Mouse (Mus musculus) small intestine, adult 2 months (tissue): ENCODE data around the gene Erfe. TPM values are rescaled to one million over a fixed set of nuclear protein-coding genes. Genes with fewer than 3 reads are reported as not detected.

Source experiments
- H3K27ac ChIP-seq: fragments of 200-500 bp; 2 replicates; pipeline ENCODE4 v1.5.1; 2012; ENCODE audit warnings: low read depth, low read length, control low read depth, inconsistent platforms; ENCODE audit not compliant: insufficient read depth
- H3K27me3 ChIP-seq: fragments of 200-500 bp; 2 replicates; pipeline ENCODE4 v1.6.1; 2012; ENCODE audit warnings: mild to moderate bottlenecking, moderate library complexity, low read length, inconsistent platforms; ENCODE audit not compliant: control insufficient read depth, insufficient read depth
- H3K36me3 ChIP-seq: fragments of 200-500 bp; 2 replicates; pipeline ENCODE4 v1.6.1; 2012; ENCODE audit warnings: mild to moderate bottlenecking, low read length, control low read depth, inconsistent platforms; ENCODE audit not compliant: control insufficient read depth, insufficient read depth
- H3K4me1 ChIP-seq: fragments of 200-500 bp; 2 replicates; pipeline ENCODE4 v1.6.1; 2012; ENCODE audit warnings: low read length, inconsistent platforms, mixed read lengths; ENCODE audit not compliant: control insufficient read depth, insufficient read depth, insufficient read length
- H3K4me3 ChIP-seq: fragments of 200-500 bp; 2 replicates; pipeline ENCODE4 v1.5.1; 2012; ENCODE audit warnings: low read depth, mild to moderate bottlenecking, control low read depth, inconsistent platforms, low read length, moderate library complexity
- CTCF ChIP-seq: fragments of 200-500 bp; IDR thresholded peaks from 2 replicates; pipeline ENCODE4 v1.5.1; 2012; ENCODE audit warnings: low read depth, mild to moderate bottlenecking, control low read depth, inconsistent platforms, low read length, moderate library complexity, mixed read lengths; ENCODE audit not compliant: insufficient replicate concordance, insufficient read length; ENCODE audit errors: extremely low read depth
- POLR2A ChIP-seq: fragments of 200-500 bp; IDR thresholded peaks from 2 replicates; pipeline ENCODE4 v1.6.1; 2012; ENCODE audit warnings: low read depth, mild to moderate bottlenecking, control low read depth, inconsistent platforms, low read length, moderate library complexity
- WGBS: fragments of 180-500 bp; shearing (Covaris S2); methylation state at CpG from one replicate; pipeline ENCODE4 v1.1.7; 2018; 5-methylcytosine and 5-hydroxymethylcytosine counted together
- polyA plus RNA-seq: library from polyadenylated mRNA; depleted of rRNA; stranded (reverse); fragments of >200 nt; gene quantifications from 2 replicates; pipeline ENCODE4 v1.2.3, GENCODE M21; 2012

Erfe gene
- polyA plus RNA-seq, 1 experiment = 7.3 TPM

GRCm38 (mm10) chr1:91337355-91337754 is 28.9 kb upstream of the Erfe start:
- no peak overlapping the region for H3K27ac ChIP-seq
- H3K36me3 ChIP-seq = no peaks in the 10 kb centered on the region
- H3K27me3 ChIP-seq = no peaks in the 10 kb centered on the region
- peaks cover under 1% of the 10 kb centered on the region; the same call in 1 of the 2 replicates for H3K4me1 ChIP-seq
- H3K4me3 ChIP-seq = no peak overlapping the region
- TF ChIP-seq POLR2A (no peak), CTCF (no peak)
- 86% methylated on average over 7 of the region's 7 CpGs for WGBS

GRCm38 (mm10) chr1:91344001-91344400 is 22.2 kb upstream of the Erfe start:
- Histone ChIP-seq H3K4me1 (peaks cover 2% of the 10 kb centered on the region; the same call in 1 of the 2 replicates), H3K4me3 (no peak overlapping the region), H3K27ac (no peak overlapping the region), H3K36me3 (no peaks in the 10 kb centered on the region), H3K27me3 (peaks cover 15% of the 10 kb centered on the region)
- 80% methylated on average over 3 of the region's 3 CpGs for WGBS
- TF ChIP-seq CTCF (no peak), POLR2A (no peak)

GRCm38 (mm10) chr1:91344921-91345685 is 21.1 kb upstream of the Erfe start:
- H3K27ac ChIP-seq = no peak overlapping the region
- WGBS = 4% methylated on average over 68 of the region's 68 CpGs
- TF ChIP-seq CTCF (no peak), POLR2A (no peak)
- H3K4me1 ChIP-seq = peaks cover 2% of the 10 kb centered on the region; the same call in 1 of the 2 replicates
- no peaks in the 10 kb centered on the region for H3K36me3 ChIP-seq
- H3K27me3 ChIP-seq = peaks cover 15% of the 10 kb centered on the region
- no peak overlapping the region for H3K4me3 ChIP-seq

GRCm38 (mm10) chr1:91346892-91347291 is 19.3 kb upstream of the Erfe start:
- Histone ChIP-seq H3K4me3 (no peak overlapping the region), H3K27me3 (peaks cover 15% of the 10 kb centered on the region), H3K27ac (no peak overlapping the region), H3K36me3 (no peaks in the 10 kb centered on the region), H3K4me1 (peaks cover 2% of the 10 kb centered on the region; the same call in 1 of the 2 replicates)
- TF ChIP-seq POLR2A = no peak
- peak; percentile 84; the same call in 1 of the 2 replicates for TF ChIP-seq CTCF
- 30% methylated on average over 3 of the region's 3 CpGs for WGBS

GRCm38 (mm10) chr1:91350841-91351240 is 15.4 kb upstream of the Erfe start, which contains the start of gene Klhl30:
Gene Klhl30 (plus strand): TSS chr1:91351016.
- Histone ChIP-seq H3K36me3 (no peaks in the 10 kb centered on the region), H3K4me1 (no peaks in the 10 kb centered on the region), H3K4me3 (no peak within 1 kb of the TSS), H3K27me3 (no peaks in the 10 kb centered on the region), H3K27ac (no peak within 1 kb of the TSS)
- TF ChIP-seq CTCF (no peak), POLR2A (no peak)
- WGBS = 68% methylated on average over 4 of the region's 4 CpGs

GRCm38 (mm10) chr1:91351249-91351648 is 15.0 kb upstream of the Erfe start:
- no peak overlapping the region for H3K27ac ChIP-seq
- no peaks in the 10 kb centered on the region for H3K27me3 ChIP-seq
- H3K36me3 ChIP-seq = no peaks in the 10 kb centered on the region
- 70% methylated on average over 3 of the region's 3 CpGs for WGBS
- no peaks in the 10 kb centered on the region for H3K4me1 ChIP-seq
- no peak overlapping the region for H3K4me3 ChIP-seq
- no peak for TF ChIP-seq CTCF
- TF ChIP-seq POLR2A = no peak

- Histone ChIP-seq H3K36me3 (no peaks in the 10 kb centered on the region), H3K27me3 (no peaks in the 10 kb centered on the region), H3K4me3 (no peak overlapping the region), H3K27ac (no peak overlapping the region), H3K4me1 (no peaks in the 10 kb centered on the region)
- WGBS = 93% methylated on average over 2 of the region's 2 CpGs
- TF ChIP-seq POLR2A (no peak), CTCF (no peak)
Observed at GRCm38 (mm10) chr1:91352277-91352676, 14.0 kb upstream of the Erfe start.
